Mouse (Mus musculus): ENCODE measurements around the gene Ghdc.

- TF ChIP-seq CTCF (IDR thresholded peaks at IDR 0.05; ENCODE audit: borderline replicate concordance, extremely low read depth, insufficient read depth, insufficient read length): no peak
- TF ChIP-seq POLR2A (IDR thresholded peaks at IDR 0.05; ENCODE audit: borderline replicate concordance, extremely low read depth, insufficient read depth, insufficient read length, poor library complexity, severe bottlenecking): no peak
These were observed 33.5 kb downstream of the Ghdc start for GRCm38 (mm10) chr11:100737105-100737733.

Measured in brain, embryonic 14.5 days (tissue).